Mouse (Mus musculus): ENCODE results near the gene Olfr299. TPM values are rescaled to one million over a fixed set of nuclear protein-coding genes. Genes with fewer than 3 reads are reported as not detected.

Olfr299 gene
- total RNA-seq (2012; rRNA removed) = not detected in 2 replicates
- total RNA-seq (2014; rRNA removed) = not detected in 2 replicates
- not detected in 2 replicates for polyA plus RNA-seq (2012; ENCODE audit: insufficient read length, low read depth)

GRCm38 (mm10) chr7:86459621-86460020, at the start of gene Olfr299:
Gene Olfr299, plus strand, starts transcription at chr7:86459921.
- Histone ChIP-seq H3K4me3 (replicated peaks in 1 of 3; ENCODE audit: low read depth in 2 of 3, low read length in 2 of 3, poor library complexity in 1 of 3) (no peak within 1 kb of the TSS), H3K4me2 (ENCODE audit: insufficient read depth, low read depth, poor library complexity, severe bottlenecking) (no peak within 1 kb of the TSS), H3K9ac (ENCODE audit: insufficient read depth, low read depth) (no peak within 1 kb of the TSS), H3K36me3 (replicated peaks in 1 of 2; ENCODE audit: control insufficient read depth in 1 of 2, insufficient read depth in 1 of 2, low read length in 1 of 2) (no peaks in the 10 kb centered on the region), H3K79me2 (replicated peaks; ENCODE audit: control insufficient read depth, extremely low read depth, insufficient read depth, poor library complexity, severe bottlenecking) (no peaks in the 10 kb centered on the region), H3K27me3 (replicated peaks) (no peaks in the 10 kb centered on the region), H3K4me1 (ENCODE audit: control insufficient read depth in 1 of 2, insufficient read depth in 2 of 2) (no peaks in the 10 kb centered on the region), H3K27ac (ENCODE audit: insufficient read depth, low read depth) (no peak within 1 kb of the TSS), H3K9me3 (replicated peaks; ENCODE audit: low read length) (peaks cover 6% of the 10 kb centered on the region)
- dilution Hi-C loops (cut with MboI; ENCODE audit: extremely low pct_ligation_motif_present, extremely low pct_unique_long_range_greater_than_20kb, low sequenced_read_pairs) = no loop called here
- TF ChIP-seq MEF2A (IDR thresholded peaks at IDR 0.05; ENCODE audit: borderline replicate concordance, low read depth, low read length) (no peak), IRF4 (IDR thresholded peaks at IDR 0.05; ENCODE audit: low read depth, low read length) (no peak), UBTF (IDR thresholded peaks at IDR 0.05; ENCODE audit: low read depth, low read length) (no peak), POLR2AphosphoS2 (IDR thresholded peaks at IDR 0.05; ENCODE audit: low read depth, low read length) (no peak), MYC (IDR thresholded peaks at IDR 0.05; ENCODE audit: low read depth, low read length) (no peak), CHD1 (IDR thresholded peaks at IDR 0.05; ENCODE audit: low read depth, low read length) (no peak), NELFE (IDR thresholded peaks at IDR 0.05; ENCODE audit: low read depth, low read length) (no peak), ZC3H11A (IDR thresholded peaks at IDR 0.05; ENCODE audit: low read depth, low read length) (no peak)
- DNase-seq (ENCODE audit: extremely low read depth) = no peak
- in situ Hi-C loops (cut with MboI; ENCODE audit: low pct_ligation_motif_present, low pct_unique_long_range_greater_than_20kb, low sequenced_read_pairs) = no loop called here

DNA sequence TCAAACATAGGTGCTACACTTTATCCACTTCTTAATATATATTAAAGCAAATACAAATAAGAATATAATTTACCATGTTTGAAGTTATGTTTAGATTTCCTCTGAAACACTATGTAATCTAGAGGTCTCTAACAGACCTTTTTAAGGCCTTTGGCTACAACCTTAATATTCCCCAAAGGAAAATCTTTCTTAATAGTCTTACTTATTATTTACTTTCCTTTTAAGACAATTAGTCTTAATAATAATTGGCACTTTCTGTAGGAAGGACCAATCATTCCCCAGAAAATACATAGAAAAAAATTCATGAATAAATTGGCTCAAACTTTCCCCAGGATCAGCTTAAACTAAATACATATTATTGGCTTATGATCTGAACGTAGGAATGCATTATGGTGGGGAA, 32.7 kb downstream of the Olfr299 start, which contains the start of gene Olfr298:
TSS of gene Olfr298 (minus strand) at position 101 of the 400 bp plus-strand sequence.
- H3K9ac ChIP-seq (ENCODE audit: insufficient read depth, low read depth) = no peak within 1 kb of the TSS
- H3K4me3 ChIP-seq (replicated peaks in 1 of 3; ENCODE audit: low read depth in 2 of 3, low read length in 2 of 3, poor library complexity in 1 of 3) = no peak within 1 kb of the TSS
- H3K27ac ChIP-seq (ENCODE audit: insufficient read depth, low read depth) = no peak within 1 kb of the TSS
- TF ChIP-seq USF2 (conservative IDR thresholded peaks at IDR 0.05; ENCODE audit: low read depth, low read length) (no peak), BHLHE40 (IDR thresholded peaks at IDR 0.05; ENCODE audit: low read depth, low read length) (no peak), CTCF (conservative IDR thresholded peaks at IDR 0.05 in 1 of 2, IDR thresholded peaks at IDR 0.05 in 1 of 2; ENCODE audit: low read depth in 2 of 2, low read length in 2 of 2) (no peak), SMC3 (IDR thresholded peaks at IDR 0.05; ENCODE audit: low read depth, low read length) (no peak), ZKSCAN1 (IDR thresholded peaks at IDR 0.05; ENCODE audit: borderline replicate concordance, low read depth, low read length) (no peak), ELF1 (IDR thresholded peaks at IDR 0.05; ENCODE audit: low read depth, low read length) (no peak), KAT2A (IDR thresholded peaks at IDR 0.05; ENCODE audit: insufficient replicate concordance, low read length) (no peak), SIN3A (IDR thresholded peaks at IDR 0.05; ENCODE audit: low read length) (no peak)
- in situ Hi-C loops (cut with MboI; ENCODE audit: low pct_ligation_motif_present, low pct_unique_long_range_greater_than_20kb, low sequenced_read_pairs) = no loop called here
- dilution Hi-C loops (cut with MboI; ENCODE audit: extremely low pct_ligation_motif_present, extremely low pct_unique_long_range_greater_than_20kb, low sequenced_read_pairs) = no loop called here
- H3K27me3 ChIP-seq (replicated peaks) = no peaks in the 10 kb centered on the region
- H3K79me2 ChIP-seq (replicated peaks; ENCODE audit: control insufficient read depth, extremely low read depth, insufficient read depth, poor library complexity, severe bottlenecking) = no peaks in the 10 kb centered on the region
- no peaks in the 10 kb centered on the region for H3K36me3 ChIP-seq (replicated peaks in 1 of 2; ENCODE audit: control insufficient read depth in 1 of 2, insufficient read depth in 1 of 2, low read length in 1 of 2)
- H3K9me3 ChIP-seq (replicated peaks; ENCODE audit: low read length) = peaks cover 11% of the 10 kb centered on the region
- DNase-seq (ENCODE audit: extremely low read depth) = no peak
- H3K4me2 ChIP-seq (ENCODE audit: insufficient read depth, low read depth, poor library complexity, severe bottlenecking) = no peak within 1 kb of the TSS
- no peaks in the 10 kb centered on the region for H3K4me1 ChIP-seq (ENCODE audit: control insufficient read depth in 1 of 2, insufficient read depth in 2 of 2)

Other genes with a start within 250 kb of the Olfr299 start
- not detected in 2 replicates for gene Vmn2r76, start 213.6 kb upstream of the Olfr299 start, total RNA-seq (2012; rRNA removed)
- not detected in 2 replicates for gene Vmn2r76, start 213.6 kb upstream of the Olfr299 start, total RNA-seq (2014; rRNA removed)
- gene Vmn2r76, start 213.6 kb upstream of the Olfr299 start, polyA plus RNA-seq (2012; ENCODE audit: insufficient read length, low read depth) = not detected in 2 replicates
- gene Olfr310, start 182.7 kb upstream of the Olfr299 start, total RNA-seq (2012; rRNA removed) = not detected in 2 replicates
- not detected in 2 replicates for gene Olfr310, start 182.7 kb upstream of the Olfr299 start, total RNA-seq (2014; rRNA removed)
- gene Olfr310, start 182.7 kb upstream of the Olfr299 start, polyA plus RNA-seq (2012; ENCODE audit: insufficient read length, low read depth) = not detected in 2 replicates
- gene Olfr309, start 146.2 kb upstream of the Olfr299 start, total RNA-seq (2012; rRNA removed) = not detected in 2 replicates
- gene Olfr309, start 146.2 kb upstream of the Olfr299 start, total RNA-seq (2014; rRNA removed) = not detected in 2 replicates
- not detected in 2 replicates for gene Olfr309, start 146.2 kb upstream of the Olfr299 start, polyA plus RNA-seq (2012; ENCODE audit: insufficient read length, low read depth)
- not detected in 2 replicates for gene Olfr308, start 134.3 kb upstream of the Olfr299 start, total RNA-seq (2012; rRNA removed)
- not detected in 2 replicates for gene Olfr308, start 134.3 kb upstream of the Olfr299 start, total RNA-seq (2014; rRNA removed)
- not detected in 2 replicates for gene Olfr308, start 134.3 kb upstream of the Olfr299 start, polyA plus RNA-seq (2012; ENCODE audit: insufficient read length, low read depth)
- gene Olfr307, start 122.3 kb upstream of the Olfr299 start, total RNA-seq (2012; rRNA removed) = not detected in 2 replicates
- gene Olfr307, start 122.3 kb upstream of the Olfr299 start, total RNA-seq (2014; rRNA removed) = not detected in 2 replicates
- gene Olfr307, start 122.3 kb upstream of the Olfr299 start, polyA plus RNA-seq (2012; ENCODE audit: insufficient read length, low read depth) = not detected in 2 replicates
- gene Olfr305, start 93.0 kb upstream of the Olfr299 start, total RNA-seq (2012; rRNA removed) = not detected in 2 replicates
- gene Olfr305, start 93.0 kb upstream of the Olfr299 start, total RNA-seq (2014; rRNA removed) = not detected in 2 replicates
- not detected in 2 replicates for gene Olfr305, start 93.0 kb upstream of the Olfr299 start, polyA plus RNA-seq (2012; ENCODE audit: insufficient read length, low read depth)
- not detected in 2 replicates for gene Olfr304, start 73.3 kb upstream of the Olfr299 start, total RNA-seq (2012; rRNA removed)
- not detected in 2 replicates for gene Olfr304, start 73.3 kb upstream of the Olfr299 start, total RNA-seq (2014; rRNA removed)
- gene Olfr304, start 73.3 kb upstream of the Olfr299 start, polyA plus RNA-seq (2012; ENCODE audit: insufficient read length, low read depth) = not detected in 2 replicates
- not detected in 2 replicates for gene Olfr303, start 62.1 kb upstream of the Olfr299 start, total RNA-seq (2012; rRNA removed)
- not detected in 2 replicates for gene Olfr303, start 62.1 kb upstream of the Olfr299 start, total RNA-seq (2014; rRNA removed)
- gene Olfr303, start 62.1 kb upstream of the Olfr299 start, polyA plus RNA-seq (2012; ENCODE audit: insufficient read length, low read depth) = not detected in 2 replicates
- gene Olfr301, start 56.1 kb upstream of the Olfr299 start, total RNA-seq (2012; rRNA removed) = not detected in 2 replicates
- gene Olfr301, start 56.1 kb upstream of the Olfr299 start, total RNA-seq (2014; rRNA removed) = not detected in 2 replicates
- not detected in 2 replicates for gene Olfr301, start 56.1 kb upstream of the Olfr299 start, polyA plus RNA-seq (2012; ENCODE audit: insufficient read length, low read depth)
- not detected in 2 replicates for gene Olfr298, start 32.6 kb downstream of the Olfr299 start, total RNA-seq (2012; rRNA removed)
- not detected in 2 replicates for gene Olfr298, start 32.6 kb downstream of the Olfr299 start, total RNA-seq (2014; rRNA removed)
- gene Olfr298, start 32.6 kb downstream of the Olfr299 start, polyA plus RNA-seq (2012; ENCODE audit: insufficient read length, low read depth) = not detected in 2 replicates
- not detected in 2 replicates for gene Olfr297, start 60.0 kb downstream of the Olfr299 start, total RNA-seq (2012; rRNA removed)
- not detected in 2 replicates for gene Olfr297, start 60.0 kb downstream of the Olfr299 start, total RNA-seq (2014; rRNA removed)
- gene Olfr297, start 60.0 kb downstream of the Olfr299 start, polyA plus RNA-seq (2012; ENCODE audit: insufficient read length, low read depth) = not detected in 2 replicates
- not detected in 2 replicates for gene Olfr295, start 123.9 kb downstream of the Olfr299 start, total RNA-seq (2012; rRNA removed)
- not detected in 2 replicates for gene Olfr295, start 123.9 kb downstream of the Olfr299 start, total RNA-seq (2014; rRNA removed)
- 0.04 TPM in 1 of 2 replicates, not detected in the other for gene Olfr295, start 123.9 kb downstream of the Olfr299 start, polyA plus RNA-seq (2012; ENCODE audit: insufficient read length, low read depth)
- gene Olfr294, start 156.7 kb downstream of the Olfr299 start, total RNA-seq (2012; rRNA removed) = not detected in 2 replicates
- gene Olfr294, start 156.7 kb downstream of the Olfr299 start, total RNA-seq (2014; rRNA removed) = not detected in 2 replicates
- not detected in 2 replicates for gene Olfr294, start 156.7 kb downstream of the Olfr299 start, polyA plus RNA-seq (2012; ENCODE audit: insufficient read length, low read depth)
- not detected in 2 replicates for gene Olfr293, start 189.1 kb downstream of the Olfr299 start, total RNA-seq (2012; rRNA removed)
- not detected in 2 replicates for gene Olfr293, start 189.1 kb downstream of the Olfr299 start, total RNA-seq (2014; rRNA removed)
- not detected in 2 replicates for gene Olfr293, start 189.1 kb downstream of the Olfr299 start, polyA plus RNA-seq (2012; ENCODE audit: insufficient read length, low read depth)
- gene Olfr292, start 228.4 kb downstream of the Olfr299 start, total RNA-seq (2012; rRNA removed) = not detected in 2 replicates
- gene Olfr292, start 228.4 kb downstream of the Olfr299 start, total RNA-seq (2014; rRNA removed) = not detected in 2 replicates
- not detected in 2 replicates for gene Olfr292, start 228.4 kb downstream of the Olfr299 start, polyA plus RNA-seq (2012; ENCODE audit: insufficient read length, low read depth)

Data from CH12.LX (cell line).